Mouse (Mus musculus): ENCODE data around the gene Ddx4.
A peak's percentile ranks its signal among the peaks of the same experiment; 100 is the strongest.

Ddx4 gene

GRCm38 (mm10) chr13:112553304-112553703 lies 99.0 kb downstream of the Ddx4 start:
- DNase-seq (ENCODE audit: low read depth, low spot score), result no peak

GRCm38 (mm10) chr13:112551641-112552548 lies 100.4 kb downstream of the Ddx4 start:
- peak; percentile 66 for DNase-seq (ENCODE audit: low read depth, low spot score)

All from brain, adult 2 months (tissue).